Mouse (Mus musculus): Measurements from ENCODE around the gene Zcrb1. TPM values are rescaled to one million over a fixed set of nuclear protein-coding genes. Genes with fewer than 3 reads are reported as not detected.

The Zcrb1 gene
- polyA plus RNA-seq, 2 experiments from 2014 or later: 82.4 to 97.3 TPM

GRCm38 (mm10) chr15:93368558-93368957, 29.6 kb downstream of the Zcrb1 start:
- ATAC-seq: no peak

GRCm38 (mm10) chr15:93365561-93365960, 32.6 kb downstream of the Zcrb1 start:
- no peak for ATAC-seq

- no peak for ATAC-seq
Observed at GRCm38 (mm10) chr15:93358346-93359095, 39.6 kb downstream of the Zcrb1 start.

- no peak for ATAC-seq
Observed at GRCm38 (mm10) chr15:93340630-93341379, 57.3 kb downstream of the Zcrb1 start.

GRCm38 (mm10) chr15:93336925-93337761, 61.0 kb downstream of the Zcrb1 start, which contains the start of gene Yaf2:
TSS of gene Yaf2 (minus strand) at chr15:93336935.
- peak; percentile 83 for ATAC-seq

GRCm38 (mm10) chr15:93336658-93336924, 61.5 kb downstream of the Zcrb1 start:
- no peak for ATAC-seq

Other genes starting within 250 kb of the Zcrb1 start
- gene Gxylt1, start 123.2 kb downstream of the Zcrb1 start, polyA plus RNA-seq (2017; shearing (Covaris generic)): 1 to 10 TPM; 4.6 to 6.4 TPM
- gene Yaf2, start 61.4 kb downstream of the Zcrb1 start, polyA plus RNA-seq (2017; shearing (Covaris generic)): 10 to 100 TPM; 30.5 to 34.1 TPM
- 10 to 100 TPM; 35.1 to 41.6 TPM for gene Pphln1, start within 50 bp of the Zcrb1 start, polyA plus RNA-seq (2017; shearing (Covaris generic))
- gene Prickle1, start 197.6 kb upstream of the Zcrb1 start, polyA plus RNA-seq (2017; shearing (Covaris generic)): under 1 TPM; 0.66 to 0.73 TPM

Data from activated CD4-positive, CD25-positive, alpha-beta regulatory T cell, adult 4 months (primary cell).